Mouse (Mus musculus) liver, embryonic 14.5 days (tissue): ENCODE data around the gene Scel. TPM values are rescaled to one million over a fixed set of nuclear protein-coding genes. Genes with fewer than 3 reads are reported as not detected.

Source experiments
- ATAC-seq: fragments of 200-750 bp; cut with Nextera tagmentation; 2 replicates; pipeline ENCODE4 v1.8.0; 2017; ENCODE audit warnings: moderate number of reproducible peaks, mild to moderate bottlenecking, moderate library complexity; ENCODE audit not compliant: insufficient read depth
- DNase-seq, 3 experiments: peaks; one replicate each; pipeline ENCODE4 v3.0.0-alpha.2; 2012 to 2013; ENCODE audit warnings: low read depth in 3 of 3, low spot score in 3 of 3
- H3K27ac ChIP-seq: fragments of 300-500 bp; sonication (generic); 2 replicates; pipeline ENCODE4 v1.5.1; 2014; ENCODE audit warnings: moderate library complexity, mild to moderate bottlenecking, control low read depth, inconsistent platforms
- H3K27me3 ChIP-seq: fragments of 300-500 bp; sonication (generic); 2 replicates; pipeline ENCODE4 v1.6.1; 2014; ENCODE audit warnings: mild to moderate bottlenecking, low read length, moderate library complexity; ENCODE audit not compliant: control insufficient read depth, insufficient read depth
- H3K36me3 ChIP-seq: fragments of 300-500 bp; sonication (generic); replicated peaks from 2 replicates; pipeline ENCODE4 v1.6.1; 2014; ENCODE audit warnings: low read depth; ENCODE audit not compliant: control insufficient read depth, insufficient read depth
- H3K4me1 ChIP-seq, 2 experiments: fragments of 200-500 bp in 1 of 2; fragments of 300-500 bp in 1 of 2; sonication (generic) in 1 of 2; replicated peaks; 2 replicates each; pipeline ENCODE4 v1.6.1; 2012 to 2014; ENCODE audit warnings: antibody characterized with exemption in 1 of 2, inconsistent platforms in 1 of 2, low read length in 1 of 2; ENCODE audit not compliant: control insufficient read depth in 2 of 2, insufficient read depth in 2 of 2
- H3K4me2 ChIP-seq: fragments of 300-500 bp; sonication (generic); 2 replicates; pipeline ENCODE4 v1.6.1; 2014; ENCODE audit warnings: low read depth, mild to moderate bottlenecking, control low read depth, moderate library complexity
- H3K4me3 ChIP-seq, 2 experiments: fragments of 200-500 bp in 1 of 2; fragments of 300-500 bp in 1 of 2; sonication (generic) in 1 of 2; 2 replicates each; pipeline ENCODE4 v1.5.1; 2012 to 2014; ENCODE audit warnings: low read depth in 2 of 2, low read length in 2 of 2, mild to moderate bottlenecking in 2 of 2, control low read depth in 1 of 2, inconsistent platforms in 1 of 2, moderate library complexity in 1 of 2; ENCODE audit not compliant: insufficient read depth in 1 of 2
- H3K9ac ChIP-seq: fragments of 300-500 bp; sonication (generic); replicated peaks from 2 replicates; pipeline ENCODE4 v1.6.1; 2014; ENCODE audit warnings: mild to moderate bottlenecking, control low read depth, moderate library complexity
- H3K9me3 ChIP-seq: fragments of 300-500 bp; sonication (generic); 2 replicates; pipeline ENCODE4 v1.6.1; 2016; ENCODE audit warnings: low read length, mixed read lengths; ENCODE audit not compliant: control insufficient read depth
- CTCF ChIP-seq: IDR thresholded peaks from 2 replicates; pipeline ENCODE4 v1.5.1; 2016; ENCODE audit warnings: antibody characterized with exemption, low read depth, control low read depth
- EP300 ChIP-seq: IDR thresholded peaks from 2 replicates; pipeline ENCODE4 v1.6.1; 2016; ENCODE audit warnings: antibody characterized with exemption, low read depth
- WGBS: fragments of 180-500 bp; shearing (Covaris S2); extraction: QIAGEN DNeasy Blood & Tissue Kit; methylation state at CpG from one replicate; pipeline ENCODE4 v1.1.7; 2014; ENCODE audit not compliant: insufficient replicate concordance; 5-methylcytosine and 5-hydroxymethylcytosine counted together
- polyA plus RNA-seq, 2 experiments: library from polyadenylated mRNA; depleted of rRNA in 1 of 2; stranded (reverse) in 1 of 2; unstranded in 1 of 2; fragments of >200 nt; fragmentation: Nextera tagmentation in 1 of 2; extraction: Ambion mirVana in 1 of 2; gene quantifications; 2 replicates each; pipeline versions ENCODE4 v1.2.1 to v1.2.3; 2012 to 2014

Gene Scel
- polyA plus RNA-seq, 2 experiments, result 0.06 to 0.08 TPM

- no peaks in the 10 kb centered on the region for H3K27me3 ChIP-seq
- H3K27ac ChIP-seq, result no peak overlapping the region
- ATAC-seq (no peak), DNase-seq (no peak)
- TF ChIP-seq CTCF (no peak), EP300 (no peak)
- no peaks in the 10 kb centered on the region for H3K4me1 ChIP-seq
- no peaks in the 10 kb centered on the region for H3K9me3 ChIP-seq
- H3K36me3 ChIP-seq, result no peaks in the 10 kb centered on the region
- no peak overlapping the region for H3K9ac ChIP-seq
- H3K4me2 ChIP-seq, result no peak overlapping the region
- no peak overlapping the region for H3K4me3 ChIP-seq
- 77% methylated on average over 8 of the region's 8 CpGs for WGBS
Measured at GRCm38 (mm10) chr14:103509544-103509943, 3.6 kb upstream of the Scel start.

GRCm38 (mm10) chr14:103513473-103513811 lies 300 bp downstream of the Scel start:
- Histone ChIP-seq H3K4me1 (no peaks in the 10 kb centered on the region), H3K27me3 (no peaks in the 10 kb centered on the region), H3K9ac (no peak overlapping the region), H3K9me3 (no peaks in the 10 kb centered on the region), H3K4me2 (no peak overlapping the region), H3K27ac (no peak overlapping the region), H3K4me3 (no peak overlapping the region), H3K36me3 (no peaks in the 10 kb centered on the region)
- DNase-seq (no peak), ATAC-seq (no peak)
- TF ChIP-seq CTCF (no peak), EP300 (no peak)
- WGBS, result 61% methylated on average over 7 of the region's 7 CpGs

- no peaks in the 10 kb centered on the region for H3K4me1 ChIP-seq
- H3K9me3 ChIP-seq, result no peaks in the 10 kb centered on the region
- H3K4me2 ChIP-seq, result no peak overlapping the region
- TF ChIP-seq CTCF (no peak), EP300 (no peak)
- ATAC-seq, result no peak
- 79% methylated on average over 8 of the region's 8 CpGs for WGBS
- H3K27ac ChIP-seq, result no peak overlapping the region
- H3K27me3 ChIP-seq, result no peaks in the 10 kb centered on the region
- H3K4me3 ChIP-seq, result no peak overlapping the region
- DNase-seq, result no peak
- no peak overlapping the region for H3K9ac ChIP-seq
- no peaks in the 10 kb centered on the region for H3K36me3 ChIP-seq
Measured at GRCm38 (mm10) chr14:103515419-103515818, 2.3 kb downstream of the Scel start.

DNA sequence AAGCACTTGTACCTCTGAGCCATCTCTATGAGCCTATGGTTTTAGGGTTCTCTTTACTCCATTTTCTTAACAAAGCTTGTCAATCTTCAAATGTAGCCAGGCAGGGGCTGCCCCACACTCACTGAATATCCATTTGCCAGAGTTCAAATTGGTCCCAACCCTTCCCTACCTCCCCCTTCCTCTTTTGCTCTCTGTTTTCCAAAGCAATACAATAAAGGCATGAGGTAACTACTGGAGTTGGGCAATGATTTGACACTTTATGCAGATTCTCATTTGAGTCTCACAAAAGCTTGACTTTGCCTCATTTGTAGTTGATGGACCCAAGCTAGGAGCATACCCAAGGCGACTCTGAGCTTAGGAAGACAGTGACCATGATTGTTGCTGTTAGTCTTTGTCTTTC lies 13.1 kb downstream of the Scel start:
- Histone ChIP-seq H3K27me3 (no peaks in the 10 kb centered on the region), H3K9ac (no peak overlapping the region), H3K4me2 (no peak overlapping the region), H3K4me3 (no peak overlapping the region), H3K4me1 (no peaks in the 10 kb centered on the region), H3K9me3 (no peaks in the 10 kb centered on the region), H3K36me3 (no peaks in the 10 kb centered on the region), H3K27ac (no peak overlapping the region)
- WGBS, result 48% methylated on average over 1 of the region's 1 CpGs
- no peak for ATAC-seq
- TF ChIP-seq EP300 (no peak), CTCF (no peak)
- DNase-seq, result no peak

GRCm38 (mm10) chr14:103529733-103530367 lies 16.7 kb downstream of the Scel start:
- ATAC-seq, result no peak
- Histone ChIP-seq H3K27ac (no peak overlapping the region), H3K4me2 (no peak overlapping the region), H3K4me3 (no peak overlapping the region), H3K9ac (no peak overlapping the region), H3K27me3 (no peaks in the 10 kb centered on the region), H3K36me3 (no peaks in the 10 kb centered on the region), H3K9me3 (no peaks in the 10 kb centered on the region), H3K4me1 (no peaks in the 10 kb centered on the region)
- WGBS, result 73% methylated on average over 13 of the region's 13 CpGs
- no peak for TF ChIP-seq EP300
- TF ChIP-seq CTCF, result no peak
- no peak for DNase-seq
